Mouse (Mus musculus): ENCODE results near the gene Btf3. TPM values are rescaled to one million over a fixed set of nuclear protein-coding genes. Genes with fewer than 3 reads are reported as not detected.

Btf3 gene
- polyA plus RNA-seq, 1 experiment from 2014 or later: 539 TPM

GRCm38 (mm10) chr13:98274023-98274422 is 42.8 kb downstream of the Btf3 start:
- H3K4me3 ChIP-seq (replicated peaks; ENCODE audit: low read length): no peak overlapping the region
- H3K36me3 ChIP-seq (replicated peaks; ENCODE audit: control insufficient read depth, insufficient read depth): peaks cover 72% of the 10 kb centered on the region
- no peaks in the 10 kb centered on the region for H3K4me1 ChIP-seq (replicated peaks; ENCODE audit: control insufficient read depth, insufficient read depth, low read length)
- WGBS: 94% methylated on average over 9 of the region's 9 CpGs
- H3K9ac ChIP-seq: no peak overlapping the region
- H3K9me3 ChIP-seq (ENCODE audit: control insufficient read depth, low read length): no peaks in the 10 kb centered on the region
- no peak overlapping the region for H3K4me2 ChIP-seq (replicated peaks)
- DNase-seq (ENCODE audit: low spot score): no peak
- no peak overlapping the region for H3K27ac ChIP-seq
- ATAC-seq (ENCODE audit: low FRiP score): no peak
- no peaks in the 10 kb centered on the region for H3K27me3 ChIP-seq (ENCODE audit: control insufficient read depth, insufficient read depth, low read length)

GRCm38 (mm10) chr13:98264111-98264510 is 52.7 kb downstream of the Btf3 start:
- no peaks in the 10 kb centered on the region for H3K27me3 ChIP-seq (ENCODE audit: control insufficient read depth, insufficient read depth, low read length)
- H3K4me3 ChIP-seq (replicated peaks; ENCODE audit: low read length): peak overlapping the region; percentile 95
- peak overlapping the region; percentile 96; the same call in 1 of the 2 replicates for H3K27ac ChIP-seq
- DNase-seq (ENCODE audit: low spot score): no peak
- peaks cover 37% of the 10 kb centered on the region for H3K36me3 ChIP-seq (replicated peaks; ENCODE audit: control insufficient read depth, insufficient read depth)
- H3K4me2 ChIP-seq (replicated peaks): peak overlapping the region; percentile 56
- no peaks in the 10 kb centered on the region for H3K9me3 ChIP-seq (ENCODE audit: control insufficient read depth, low read length)
- 20% methylated on average over 5 of the region's 5 CpGs for WGBS
- peaks cover 20% of the 10 kb centered on the region for H3K4me1 ChIP-seq (replicated peaks; ENCODE audit: control insufficient read depth, insufficient read depth, low read length)
- ATAC-seq (ENCODE audit: low FRiP score): no peak
- peak overlapping the region; percentile 95 for H3K9ac ChIP-seq

- WGBS: 1% methylated on average over 16 of the region's 16 CpGs
- no peaks in the 10 kb centered on the region for H3K27me3 ChIP-seq (ENCODE audit: control insufficient read depth, insufficient read depth, low read length)
- H3K36me3 ChIP-seq (replicated peaks; ENCODE audit: control insufficient read depth, insufficient read depth): peaks cover 37% of the 10 kb centered on the region
- peaks cover 20% of the 10 kb centered on the region for H3K4me1 ChIP-seq (replicated peaks; ENCODE audit: control insufficient read depth, insufficient read depth, low read length)
- peak overlapping the region; percentile 56 for H3K4me2 ChIP-seq (replicated peaks)
- peak overlapping the region; percentile 95 for H3K9ac ChIP-seq
- H3K4me3 ChIP-seq (replicated peaks; ENCODE audit: low read length): peak overlapping the region; percentile 95
- DNase-seq (ENCODE audit: low spot score) (no peak), ATAC-seq (ENCODE audit: low FRiP score) (peak; percentile 51; the same call in 1 of the 2 replicates)
- H3K9me3 ChIP-seq (ENCODE audit: control insufficient read depth, low read length): no peaks in the 10 kb centered on the region
- peak overlapping the region; percentile 96 for H3K27ac ChIP-seq
These were observed 53.3 kb downstream of the Btf3 start for GRCm38 (mm10) chr13:98263458-98263987.

- no peaks in the 10 kb centered on the region for H3K27me3 ChIP-seq (ENCODE audit: control insufficient read depth, insufficient read depth, low read length)
- H3K36me3 ChIP-seq (replicated peaks; ENCODE audit: control insufficient read depth, insufficient read depth): peaks cover 37% of the 10 kb centered on the region
- WGBS: under 1% methylated on average over 71 of the region's 71 CpGs
- peak within 1 kb of the TSS; percentile 88 for H3K4me2 ChIP-seq (replicated peaks)
- H3K27ac ChIP-seq: peak within 1 kb of the TSS; percentile 96
- peak within 1 kb of the TSS; percentile 95 for H3K4me3 ChIP-seq (replicated peaks; ENCODE audit: low read length)
- peak; percentile 100 for DNase-seq (ENCODE audit: low spot score)
- no peaks in the 10 kb centered on the region for H3K9me3 ChIP-seq (ENCODE audit: control insufficient read depth, low read length)
- peaks cover 20% of the 10 kb centered on the region for H3K4me1 ChIP-seq (replicated peaks; ENCODE audit: control insufficient read depth, insufficient read depth, low read length)
- ATAC-seq (ENCODE audit: low FRiP score): peak; percentile 99
- peak within 1 kb of the TSS; percentile 95 for H3K9ac ChIP-seq
These were observed 54.0 kb downstream of the Btf3 start, which contains the start of the genes Utp15 and Ankra2 for GRCm38 (mm10) chr13:98262636-98263457. Gene Utp15 (minus strand): TSS chr13:98263041. Gene Ankra2 (plus strand): TSS chr13:98263074.

Other genes with a start within 250 kb of the Btf3 start
- gene Arhgef28, start 110.6 kb downstream of the Btf3 start, polyA plus RNA-seq (2014; fragmentation: Nextera tagmentation; extraction: Ambion mirVana): 26.1 and 28.5 TPM in 2 replicates
- 26.9 and 30.3 TPM in 2 replicates for gene Utp15, start 54.0 kb downstream of the Btf3 start, polyA plus RNA-seq (2014; fragmentation: Nextera tagmentation; extraction: Ambion mirVana)
- gene Ankra2, start 53.9 kb downstream of the Btf3 start, polyA plus RNA-seq (2014; fragmentation: Nextera tagmentation; extraction: Ambion mirVana): 93.4 and 94.2 TPM in 2 replicates
- gene Gm21976, start 37.1 kb downstream of the Btf3 start, polyA plus RNA-seq (2014; fragmentation: Nextera tagmentation; extraction: Ambion mirVana): not detected in 2 replicates
- 0.89 and 1.1 TPM in 2 replicates for gene Foxd1, start 37.2 kb upstream of the Btf3 start, polyA plus RNA-seq (2014; fragmentation: Nextera tagmentation; extraction: Ambion mirVana)
- gene Gm10320, start 175.0 kb upstream of the Btf3 start, polyA plus RNA-seq (2014; fragmentation: Nextera tagmentation; extraction: Ambion mirVana): 1.2 and 1.3 TPM in 2 replicates

Data from hindbrain, embryonic 14.5 days (tissue).